Mouse (Mus musculus) heart, postnatal 0 days (tissue): Measurements from ENCODE around the gene Calm2. TPM values are rescaled to one million over a fixed set of nuclear protein-coding genes. Genes with fewer than 3 reads are reported as not detected.

Experiments used
- ATAC-seq: fragments of 200-750 bp; cut with Nextera tagmentation; 2 replicates; pipeline ENCODE4 v1.8.0; 2017; ENCODE audit warnings: low read depth, moderate number of reproducible peaks, moderate library complexity; ENCODE audit not compliant: insufficient read depth
- DNase-seq: peaks from one replicate; pipeline ENCODE4 v3.0.0-alpha.2; 2016; ENCODE audit warnings: low spot score
- H3K27ac ChIP-seq: fragments of 300-500 bp; sonication (generic); 2 replicates; pipeline ENCODE4 v1.5.1; 2014; ENCODE audit warnings: low read depth, mild to moderate bottlenecking
- H3K27me3 ChIP-seq: fragments of 300-500 bp; sonication (generic); 2 replicates; pipeline ENCODE4 v1.6.1; 2014; ENCODE audit warnings: low read length, mixed read lengths; ENCODE audit not compliant: control insufficient read depth, insufficient read depth
- H3K36me3 ChIP-seq: fragments of 300-500 bp; sonication (generic); replicated peaks from 2 replicates; pipeline ENCODE4 v1.6.1; 2014; ENCODE audit warnings: low read length, mixed read lengths; ENCODE audit not compliant: control insufficient read depth, insufficient read depth
- H3K4me1 ChIP-seq: fragments of 300-500 bp; sonication (generic); 2 replicates; pipeline ENCODE4 v1.6.1; 2014; ENCODE audit warnings: antibody characterized with exemption; ENCODE audit not compliant: control insufficient read depth, insufficient read depth
- H3K4me2 ChIP-seq: fragments of 300-500 bp; sonication (generic); 2 replicates; pipeline ENCODE4 v1.6.1; 2014; ENCODE audit warnings: low read depth, mild to moderate bottlenecking, low read length, moderate library complexity
- H3K4me3 ChIP-seq: fragments of 300-500 bp; sonication (generic); 2 replicates; pipeline ENCODE4 v1.5.1; 2014; ENCODE audit warnings: low read depth, low read length
- H3K9ac ChIP-seq: fragments of 300-500 bp; sonication (generic); replicated peaks from 2 replicates; pipeline ENCODE4 v1.6.1; 2014; ENCODE audit warnings: low read depth, low read length, mixed read lengths
- H3K9me3 ChIP-seq: fragments of 300-500 bp; sonication (generic); replicated peaks from 2 replicates; pipeline ENCODE4 v1.6.1; 2016; ENCODE audit warnings: low read length; ENCODE audit not compliant: control insufficient read depth
- CTCF ChIP-seq: IDR thresholded peaks from 2 replicates; pipeline ENCODE4 v1.5.1; 2016; ENCODE audit warnings: antibody characterized with exemption, control low read depth, low read depth
- EP300 ChIP-seq: IDR thresholded peaks from 2 replicates; pipeline ENCODE4 v1.6.1; 2016; ENCODE audit warnings: antibody characterized with exemption, low read depth
- WGBS: fragments of 180-500 bp; shearing (Covaris S2); extraction: QIAGEN DNeasy Blood & Tissue Kit; methylation state at CpG from one replicate; pipeline ENCODE4 v1.1.7; 2014; 5-methylcytosine and 5-hydroxymethylcytosine counted together
- polyA plus RNA-seq: library from polyadenylated mRNA; unstranded; fragments of >200 nt; fragmentation: Nextera tagmentation; extraction: Ambion mirVana; gene quantifications from 2 replicates; pipeline ENCODE4 v1.2.1, GENCODE M21; 2015
- total RNA-seq: library from RNA; depleted of rRNA; stranded (reverse); fragments of >200 nt; gene quantifications from 2 replicates; pipeline ENCODE4 v1.2.3, GENCODE M21; 2014; ENCODE audit warnings: low replicate concordance

Gene Calm2
- total and polyA plus RNA-seq, 2 experiments from 2014 or later = 129 to 389 TPM

GRCm38 (mm10) chr17:87469428-87469827, 22.7 kb upstream of the Calm2 start:
- WGBS = 63% methylated on average over 8 of the region's 8 CpGs
- Histone ChIP-seq H3K4me1 (peaks cover 12% of the 10 kb centered on the region), H3K4me2 (no peak overlapping the region), H3K9ac (no peak overlapping the region), H3K27ac (no peak overlapping the region), H3K9me3 (no peaks in the 10 kb centered on the region), H3K36me3 (no peaks in the 10 kb centered on the region), H3K4me3 (no peak overlapping the region), H3K27me3 (no peaks in the 10 kb centered on the region)
- no peak for TF ChIP-seq EP300
- TF ChIP-seq CTCF = no peak
- ATAC-seq = no peak
- DNase-seq = no peak

DNA sequence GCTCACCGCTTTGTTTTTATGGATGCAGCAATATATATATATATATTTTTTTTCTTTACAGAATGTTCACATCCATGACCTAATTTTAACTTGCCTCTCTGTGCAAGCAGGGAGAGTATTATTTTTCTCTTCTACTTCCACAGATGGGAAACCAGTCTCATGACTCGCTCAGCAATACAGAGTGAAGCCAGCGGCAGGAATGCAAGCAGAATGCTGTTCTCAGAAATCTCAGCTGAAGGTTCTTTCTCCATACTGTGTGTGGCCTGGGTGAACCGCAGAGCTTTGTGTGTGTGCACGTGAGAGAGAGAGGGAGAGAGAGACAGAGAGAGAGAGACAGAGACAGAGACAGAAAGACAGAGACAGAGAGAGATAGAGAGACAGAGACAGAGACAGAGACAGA, 21.9 kb upstream of the Calm2 start:
- Histone ChIP-seq H3K4me2 (no peak overlapping the region), H3K4me1 (peaks cover 4% of the 10 kb centered on the region), H3K36me3 (no peaks in the 10 kb centered on the region), H3K9ac (no peak overlapping the region), H3K4me3 (no peak overlapping the region), H3K9me3 (no peaks in the 10 kb centered on the region), H3K27ac (no peak overlapping the region), H3K27me3 (no peaks in the 10 kb centered on the region)
- ATAC-seq = no peak
- no peak for DNase-seq
- WGBS = 69% methylated on average over 5 of the region's 5 CpGs
- no peak for TF ChIP-seq CTCF
- no peak for TF ChIP-seq EP300

GRCm38 (mm10) chr17:87461499-87461896, 14.8 kb upstream of the Calm2 start:
- Histone ChIP-seq H3K27me3 (no peaks in the 10 kb centered on the region), H3K36me3 (no peaks in the 10 kb centered on the region), H3K4me2 (no peak overlapping the region), H3K27ac (no peak overlapping the region), H3K4me1 (peaks cover 18% of the 10 kb centered on the region), H3K9me3 (no peaks in the 10 kb centered on the region), H3K9ac (no peak overlapping the region), H3K4me3 (no peak overlapping the region)
- DNase-seq (no peak), ATAC-seq (no peak)
- 50% methylated on average over 3 of the region's 3 CpGs for WGBS
- TF ChIP-seq EP300 = no peak
- peak; percentile 43 for TF ChIP-seq CTCF

- peak overlapping the region; percentile 47 for H3K4me2 ChIP-seq
- H3K4me3 ChIP-seq = peak overlapping the region; percentile 6; the same call in 1 of the 2 replicates
- 50% methylated on average over 17 of the region's 17 CpGs for WGBS
- no peak for ATAC-seq
- H3K27me3 ChIP-seq = no peaks in the 10 kb centered on the region
- peaks cover 18% of the 10 kb centered on the region for H3K4me1 ChIP-seq
- DNase-seq = no peak
- no peaks in the 10 kb centered on the region for H3K9me3 ChIP-seq
- H3K27ac ChIP-seq = peak overlapping the region; percentile 72
- TF ChIP-seq CTCF (no peak), EP300 (no peak)
- H3K36me3 ChIP-seq = no peaks in the 10 kb centered on the region
- 0 out of 2 replicates have a peak overlapping the region, but pooled peaks have one; percentile 28 for H3K9ac ChIP-seq
Measured at GRCm38 (mm10) chr17:87460669-87461498, 14.1 kb upstream of the Calm2 start.

DNA sequence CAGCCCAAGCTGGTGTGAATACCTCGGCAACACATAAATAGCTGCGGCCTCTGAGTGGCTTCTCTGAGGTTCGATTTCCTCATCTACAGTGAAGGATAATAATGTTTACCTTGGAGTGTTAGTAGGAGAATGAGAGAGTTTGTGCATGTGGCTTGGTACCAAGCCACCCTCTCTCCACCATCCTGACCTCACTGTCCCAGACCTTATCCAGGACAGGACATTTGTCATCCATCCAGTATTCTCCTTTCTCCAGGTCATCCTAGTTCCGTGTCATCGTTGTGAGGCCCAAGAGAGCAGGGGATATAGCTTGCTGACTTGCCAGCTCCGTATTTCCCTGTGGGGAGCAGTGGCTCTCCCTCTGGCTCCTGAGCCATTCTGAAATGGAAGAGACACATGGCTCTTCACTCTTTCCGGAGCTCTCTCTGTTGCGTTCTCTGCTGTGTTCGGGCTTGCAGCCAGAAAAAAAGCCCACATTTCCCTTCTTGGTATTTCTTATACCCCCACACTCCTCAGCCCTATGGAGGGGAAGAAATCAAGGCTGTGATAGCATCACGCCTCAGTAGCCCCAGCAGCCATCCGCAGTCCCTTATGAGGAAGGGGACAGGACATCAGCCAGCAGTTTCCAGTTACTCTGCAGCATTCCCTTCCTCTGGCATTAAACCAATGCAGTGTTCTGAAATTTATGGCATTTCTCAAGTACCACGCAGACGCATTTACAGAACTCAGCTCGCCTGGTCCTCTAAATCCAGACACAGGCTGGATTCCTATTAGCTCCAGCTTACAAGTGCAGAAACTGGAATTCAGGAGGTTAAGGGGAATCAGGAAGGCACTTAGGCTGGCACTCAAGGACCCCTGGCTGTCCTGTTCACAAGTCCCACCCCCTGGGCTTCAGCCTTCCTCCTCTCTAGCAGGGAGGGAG, 13.3 kb upstream of the Calm2 start:
- H3K9me3 ChIP-seq = no peaks in the 10 kb centered on the region
- TF ChIP-seq CTCF = no peak
- no peak for TF ChIP-seq EP300
- WGBS = 10% methylated on average over 14 of the region's 14 CpGs
- H3K27me3 ChIP-seq = no peaks in the 10 kb centered on the region
- peak overlapping the region; percentile 72 for H3K27ac ChIP-seq
- peak overlapping the region; percentile 6; the same call in 1 of the 2 replicates for H3K4me3 ChIP-seq
- H3K4me1 ChIP-seq = peaks cover 18% of the 10 kb centered on the region
- H3K4me2 ChIP-seq = peak overlapping the region; percentile 47
- DNase-seq = peak; percentile 53
- peak; percentile 18; the same call in 1 of the 2 replicates for ATAC-seq
- H3K36me3 ChIP-seq = no peaks in the 10 kb centered on the region
- 0 out of 2 replicates have a peak overlapping the region, but pooled peaks have one; percentile 28 for H3K9ac ChIP-seq
